Mouse (Mus musculus) monocyte, adult 2 months (primary cell): ENCODE data around the gene Cyfip2.

Experiments
- DNase-seq, 2 experiments: peaks; one replicate each; pipeline ENCODE4 v3.0.0; 2022; ENCODE audit warnings: low spot score in 2 of 2, low read depth in 1 of 2

Cyfip2 gene

GRCm38 (mm10) chr11:46241150-46241673, 71.4 kb downstream of the Cyfip2 start:
- DNase-seq = no peak

- DNase-seq = peak in 1 of 2 experiments; percentile 39
Measured at GRCm38 (mm10) chr11:46236976-46237375, 75.7 kb downstream of the Cyfip2 start.

DNA sequence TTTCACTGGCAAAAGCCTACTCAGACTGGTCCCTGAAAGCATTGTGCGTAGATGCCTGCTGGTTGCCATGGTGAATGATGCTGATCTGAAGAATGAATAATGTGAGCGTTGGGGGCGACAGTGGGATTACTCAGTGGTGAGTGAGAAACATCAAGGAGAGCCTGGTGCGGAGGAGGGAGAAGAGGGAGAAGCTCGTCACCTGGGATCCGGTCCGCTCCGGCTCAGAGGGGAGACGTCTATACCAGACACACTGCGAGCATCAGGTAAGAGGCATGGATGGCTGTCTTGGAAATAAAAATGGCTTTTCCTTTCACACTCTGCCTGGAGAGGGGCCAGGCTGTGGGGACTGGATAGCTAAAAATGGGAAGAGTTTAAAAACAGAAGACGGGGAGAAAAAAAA, 77.3 kb downstream of the Cyfip2 start, which contains the start of gene Fndc9:
TSS of gene Fndc9 (plus strand) at position 198 of the 400 bp plus-strand sequence.
- DNase-seq = no peak

DNA sequence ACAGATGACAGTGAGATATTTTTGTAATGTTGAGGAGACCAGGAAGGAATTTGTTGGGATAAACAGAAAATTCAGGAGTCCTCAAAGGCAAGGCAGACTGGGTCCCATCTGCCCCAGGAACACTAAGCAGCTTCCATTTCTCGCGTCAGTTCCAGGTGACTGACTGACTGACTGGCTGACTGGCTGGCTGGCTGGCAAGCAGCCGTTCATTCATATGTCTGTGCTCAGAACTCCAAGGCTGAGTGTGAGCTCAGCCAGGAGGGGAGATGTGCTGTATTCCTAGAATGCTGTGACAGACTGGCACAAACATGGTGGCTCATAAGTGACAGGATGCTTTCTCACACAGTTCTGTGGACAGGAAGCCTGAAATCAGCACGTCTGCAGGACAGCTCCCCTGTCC, 78.7 kb downstream of the Cyfip2 start:
- no peak for DNase-seq

DNA sequence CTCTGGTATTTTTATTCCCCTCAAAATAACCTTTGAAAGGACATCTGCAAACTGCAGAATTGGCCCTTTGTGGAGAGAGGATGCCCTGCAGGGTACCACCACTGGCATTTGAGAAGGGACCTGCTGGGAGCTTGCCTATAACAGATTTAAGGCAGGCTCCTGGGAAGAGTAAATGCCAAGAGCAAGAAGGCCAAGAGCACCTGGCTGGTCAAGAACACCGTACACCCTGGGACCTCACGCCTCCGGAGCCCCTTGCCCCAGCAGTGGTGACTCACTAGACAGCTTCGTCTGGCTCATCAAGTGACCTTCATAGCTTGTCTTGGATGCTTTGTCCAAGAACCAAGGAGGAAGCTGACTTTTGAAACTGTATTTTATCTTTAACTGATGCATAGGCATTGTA, 79.9 kb downstream of the Cyfip2 start:
- no peak for DNase-seq

DNA sequence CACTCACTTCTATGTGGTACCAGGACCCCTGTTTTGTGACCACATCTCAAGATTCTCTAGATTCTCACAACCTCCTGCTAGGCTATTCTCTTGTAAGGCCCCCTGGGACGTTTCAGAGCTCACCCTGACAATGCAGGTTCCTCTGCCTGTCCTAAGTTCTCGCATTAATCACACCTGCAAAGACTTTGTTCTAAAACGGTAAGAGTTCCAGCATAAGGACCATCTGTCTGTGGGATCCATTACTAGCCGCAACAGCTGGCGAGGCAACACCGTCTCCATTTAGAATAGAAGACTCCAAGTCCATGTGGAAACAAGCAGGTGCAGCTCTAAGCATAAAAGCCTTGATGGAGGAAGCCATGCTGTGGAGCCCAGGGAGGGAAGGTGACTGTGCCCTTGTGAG, 82.5 kb downstream of the Cyfip2 start:
- DNase-seq = no peak

GRCm38 (mm10) chr11:46225345-46225744, 87.3 kb downstream of the Cyfip2 start:
- no peak for DNase-seq

GRCm38 (mm10) chr11:46223575-46223974, 89.1 kb downstream of the Cyfip2 start:
- DNase-seq = no peak

DNA sequence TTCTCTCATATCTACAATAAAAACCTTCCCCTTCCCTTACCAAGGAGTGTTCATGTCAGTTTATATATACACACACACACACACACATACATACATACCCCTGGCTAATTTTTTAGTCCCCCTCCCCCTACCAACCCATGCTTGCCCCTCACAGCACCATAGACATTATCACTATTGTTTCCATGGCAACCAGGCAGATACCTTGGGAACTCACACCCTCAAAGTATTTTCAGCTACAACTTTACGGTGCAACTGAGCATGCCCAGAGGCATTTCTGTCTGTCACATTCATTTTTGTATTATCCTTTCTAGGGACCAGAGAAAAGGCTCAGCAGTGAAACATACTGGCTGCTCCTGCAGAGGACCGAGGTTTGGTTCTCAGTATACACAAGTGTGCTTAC, 92.4 kb downstream of the Cyfip2 start:
- DNase-seq = no peak

DNA sequence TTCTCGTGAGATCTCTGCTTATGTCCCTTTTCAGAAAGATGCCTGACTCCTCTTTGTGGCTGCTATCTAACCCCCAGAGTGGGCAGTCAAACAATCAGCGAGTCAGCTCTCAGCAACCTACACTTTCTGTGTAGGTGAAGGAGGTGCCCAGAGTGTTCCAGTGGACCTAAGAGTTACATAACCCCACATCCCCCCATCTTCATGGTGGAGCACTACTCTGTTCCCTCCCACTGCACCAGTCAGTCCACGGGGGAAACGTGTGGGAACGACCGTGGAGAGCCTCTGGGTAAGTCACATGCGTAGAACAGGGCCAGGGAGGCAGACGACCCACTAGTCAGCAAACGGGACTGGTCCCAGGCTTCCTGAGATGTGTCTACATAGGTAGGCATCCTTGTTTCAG, 93.3 kb downstream of the Cyfip2 start:
- DNase-seq = no peak

- no peak for DNase-seq
Measured at GRCm38 (mm10) chr11:46218584-46218983, 94.1 kb downstream of the Cyfip2 start.

DNA sequence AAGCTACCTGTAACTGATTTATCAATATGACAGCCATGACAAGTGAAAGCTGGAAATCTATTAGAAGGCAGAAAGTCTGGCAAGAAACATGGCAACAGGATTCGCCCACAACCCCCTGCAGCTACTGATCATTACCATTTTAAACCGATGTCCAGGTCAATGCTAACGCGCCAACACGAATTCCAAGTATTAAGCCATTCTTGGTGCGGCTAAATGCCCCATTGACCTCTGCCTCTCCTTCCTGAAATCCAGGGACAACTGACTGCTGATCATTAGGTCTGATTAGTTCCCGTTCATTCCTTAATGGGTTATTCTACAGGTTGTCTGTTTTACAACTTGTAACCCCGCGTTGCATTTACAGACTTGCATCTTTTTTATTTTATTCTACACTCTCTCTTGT, 95.0 kb downstream of the Cyfip2 start:
- no peak for DNase-seq

GRCm38 (mm10) chr11:46216669-46217068, 96.0 kb downstream of the Cyfip2 start:
- DNase-seq = no peak

DNA sequence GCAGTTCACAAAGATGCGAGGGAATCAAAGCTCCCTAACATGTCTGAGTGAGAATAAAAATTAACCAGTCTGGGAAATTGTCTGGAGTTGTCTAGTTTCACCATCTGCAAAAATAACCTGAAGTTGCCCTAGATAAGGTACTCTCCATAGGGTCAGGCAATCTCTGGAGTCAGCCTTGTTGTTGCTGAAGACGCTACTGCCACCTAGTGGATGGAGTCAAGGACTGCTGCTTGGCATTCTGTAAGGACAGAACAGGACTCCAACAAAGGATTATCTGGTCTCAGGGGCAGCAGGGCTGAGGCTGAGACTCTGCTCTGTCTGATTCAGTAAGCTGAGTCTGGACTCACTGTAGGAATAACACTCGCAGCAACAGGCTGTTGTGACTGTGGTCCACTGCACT, 97.3 kb downstream of the Cyfip2 start:
- no peak for DNase-seq

GRCm38 (mm10) chr11:46214368-46215230, 98.1 kb downstream of the Cyfip2 start:
- no peak for DNase-seq

DNA sequence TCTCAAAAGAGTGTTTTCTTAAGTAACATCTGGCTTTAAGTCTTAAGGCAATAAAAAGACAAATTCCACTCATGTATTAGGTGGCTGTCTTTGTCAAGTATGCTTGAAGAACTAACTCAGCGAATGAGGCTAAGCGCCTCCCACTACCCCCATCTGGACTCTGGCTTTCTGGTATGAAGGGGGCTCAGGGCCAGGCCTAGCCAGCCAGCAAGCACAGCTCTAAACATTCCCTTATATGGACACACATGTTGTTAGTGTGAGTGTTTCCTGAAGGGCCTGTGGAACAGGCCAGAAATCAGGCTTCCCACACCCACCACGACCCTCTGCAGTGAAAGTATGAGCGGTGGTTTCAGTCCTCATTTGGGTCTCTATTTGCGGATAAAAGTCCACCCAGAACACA, 98.8 kb downstream of the Cyfip2 start:
- no peak for DNase-seq

GRCm38 (mm10) chr11:46211858-46212257, 100.8 kb downstream of the Cyfip2 start:
- DNase-seq = no peak

GRCm38 (mm10) chr11:46209884-46210283, 102.8 kb downstream of the Cyfip2 start:
- DNase-seq = no peak

- DNase-seq = no peak
Measured at GRCm38 (mm10) chr11:46205639-46206409, 106.8 kb downstream of the Cyfip2 start.

- no peak for DNase-seq
Measured at GRCm38 (mm10) chr11:46204841-46205240, 107.8 kb downstream of the Cyfip2 start.

GRCm38 (mm10) chr11:46202547-46202887, 110.1 kb downstream of the Cyfip2 start:
- no peak for DNase-seq
